Mouse (Mus musculus) myocyte (in vitro differentiated cells): ENCODE results near the gene Nox4.

ENCODE experiments used
- CEBPB ChIP-seq: IDR thresholded peaks from 2 replicates; pipeline ENCODE4 v1.6.1; 2011; ENCODE audit warnings: mild to moderate bottlenecking, moderate library complexity; ENCODE audit not compliant: poor library complexity, insufficient read depth, severe bottlenecking
- E2F4 ChIP-seq: IDR thresholded peaks from one replicate; pipeline ENCODE4 v1.6.1; 2011; ENCODE audit warnings: mild to moderate bottlenecking, control low read depth, moderate library complexity; ENCODE audit not compliant: insufficient read depth
- MAX ChIP-seq: IDR thresholded peaks from one replicate; pipeline ENCODE4 v1.6.1; 2011; ENCODE audit warnings: low read depth, mild to moderate bottlenecking, control low read depth
- MYOD1 ChIP-seq, 3 experiments: IDR thresholded peaks; one replicate each; pipeline ENCODE4 v1.6.1; 2011; ENCODE audit warnings: control low read depth in 2 of 3, low read depth in 2 of 3, mild to moderate bottlenecking in 2 of 3, moderate library complexity in 1 of 3; ENCODE audit not compliant: insufficient read length in 2 of 3, control insufficient read depth in 1 of 3
- MYOG ChIP-seq, 3 experiments: IDR thresholded peaks; one replicate each; pipeline ENCODE4 v1.6.1; 2011; ENCODE audit warnings: control low read depth in 2 of 3, low read depth in 2 of 3, mild to moderate bottlenecking in 2 of 3; ENCODE audit not compliant: insufficient read length in 2 of 3, control insufficient read depth in 1 of 3, insufficient read depth in 1 of 3
- POLR2A ChIP-seq: IDR thresholded peaks from one replicate; pipeline ENCODE4 v1.6.1; 2011; ENCODE audit warnings: low read depth, mild to moderate bottlenecking, control low read depth, moderate library complexity; ENCODE audit not compliant: insufficient read length
- POLR2AphosphoS2 ChIP-seq: IDR thresholded peaks from one replicate; pipeline ENCODE4 v1.6.1; 2011; ENCODE audit warnings: low read depth, control low read depth; ENCODE audit not compliant: insufficient read length
- REST ChIP-seq: IDR thresholded peaks from one replicate; pipeline ENCODE4 v1.6.1; 2011; ENCODE audit warnings: mild to moderate bottlenecking, control low read depth, moderate library complexity; ENCODE audit not compliant: insufficient read depth, insufficient read length
- SRF ChIP-seq: IDR thresholded peaks from one replicate; pipeline ENCODE4 v1.6.1; 2011; ENCODE audit warnings: low read depth; ENCODE audit not compliant: control insufficient read depth, insufficient read length
- TCF12 ChIP-seq: IDR thresholded peaks from one replicate; pipeline ENCODE4 v1.6.1; 2011; ENCODE audit warnings: mild to moderate bottlenecking, control low read depth; ENCODE audit not compliant: poor library complexity, insufficient read depth, severe bottlenecking
- TCF3 ChIP-seq: IDR thresholded peaks from one replicate; pipeline ENCODE4 v1.6.1; 2011; ENCODE audit warnings: low read depth, control low read depth; ENCODE audit not compliant: insufficient read length
- USF1 ChIP-seq: IDR thresholded peaks from one replicate; pipeline ENCODE4 v1.6.1; 2011; ENCODE audit warnings: low read depth, mild to moderate bottlenecking, control low read depth, moderate library complexity

- peak; percentile 74 for TF ChIP-seq USF1
- TF ChIP-seq MAX: no peak
- no peak for TF ChIP-seq E2F4
- no peak for TF ChIP-seq CEBPB
- TF ChIP-seq POLR2A: no peak
- TF ChIP-seq MYOG (IDR thresholded peaks at IDR 0.05; ENCODE audit: control insufficient read depth in 1 of 3, insufficient read depth in 1 of 3, insufficient read length in 2 of 3, low read depth in 2 of 3): no peak
- TF ChIP-seq SRF: no peak
- TF ChIP-seq MYOD1 (IDR thresholded peaks at IDR 0.05; ENCODE audit: control insufficient read depth in 1 of 3, insufficient read length in 2 of 3, low read depth in 2 of 3): no peak
- TF ChIP-seq REST: no peak
- no peak for TF ChIP-seq TCF12
- TF ChIP-seq POLR2AphosphoS2: no peak
- no peak for TF ChIP-seq TCF3
Measured at GRCm38 (mm10) chr7:87345598-87345997, 99.7 kb downstream of the Nox4 start.
